Mouse (Mus musculus) kidney, adult 18-20 months (tissue): ENCODE measurements at regions not wholly inside any gene's neighbourhood (a gene's known extent, or its start where the extent isn't known, plus 50 kb on each side); places are given as distances from the start of the nearest gene placed in this dataset.
A peak's percentile ranks its signal among the peaks of the same experiment; 100 is the strongest.

Experiments
- DNase-seq: peaks from one replicate; pipeline ENCODE4 v3.0.0; 2021

DNA sequence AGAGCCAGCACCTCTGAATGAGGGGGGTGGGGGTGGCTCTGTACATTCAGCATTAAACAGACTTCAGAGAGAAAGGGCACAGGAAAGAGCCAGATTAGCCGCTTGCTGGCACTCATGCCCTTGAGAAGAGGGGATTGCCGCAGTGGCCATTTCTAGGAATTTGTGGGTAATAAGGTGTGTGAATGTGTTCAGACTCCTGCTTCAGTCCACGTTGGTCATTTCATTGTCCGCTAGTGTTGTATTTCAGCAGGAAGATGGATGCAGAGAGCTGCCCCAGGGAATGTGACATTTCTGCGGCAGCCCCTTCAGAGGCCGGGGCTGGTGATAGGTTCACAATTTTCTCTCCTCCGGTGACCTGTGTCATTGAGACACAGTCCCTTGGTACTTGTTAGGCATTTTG lies 247.1 kb upstream of the Kcnab2 start:
- no peak for DNase-seq

DNA sequence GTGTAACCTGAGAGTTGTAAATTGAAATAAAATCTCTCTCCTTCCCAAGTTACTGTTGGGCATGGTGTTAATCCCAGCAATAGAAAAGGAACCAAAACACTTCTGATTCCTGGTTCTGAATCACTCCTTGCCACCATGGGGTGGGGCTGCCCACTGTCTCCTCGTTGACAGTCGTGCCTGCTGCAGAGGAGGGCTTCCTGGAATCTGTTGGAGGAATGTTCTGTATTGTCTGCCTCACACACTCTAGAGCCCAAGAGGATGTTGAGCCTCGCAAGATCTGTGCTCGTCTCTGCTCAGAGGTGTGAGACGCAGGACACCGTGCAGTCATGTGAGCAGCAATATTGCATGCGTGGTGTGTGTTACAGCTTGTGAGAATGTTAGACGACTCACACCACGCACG lies 246.4 kb upstream of the Kcnab2 start:
- DNase-seq, result no peak

DNA sequence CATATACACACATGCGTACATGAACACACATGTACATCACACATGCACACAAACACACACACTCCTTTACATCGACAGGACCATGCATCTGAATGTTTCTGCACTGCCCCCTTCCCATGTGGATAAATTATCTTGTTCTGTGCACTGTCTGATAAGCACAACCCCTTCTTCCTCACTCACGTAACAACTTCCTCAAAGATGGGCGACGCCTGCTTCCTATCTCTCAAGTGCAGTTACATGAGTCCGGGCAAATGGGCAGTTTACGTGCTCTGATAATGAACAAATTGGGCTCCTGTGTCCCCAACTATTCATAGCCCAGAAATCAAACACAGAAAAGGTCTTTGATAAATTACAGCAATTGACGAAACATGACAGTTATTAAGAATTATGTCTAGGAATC lies 242.9 kb upstream of the Kcnab2 start:
- DNase-seq, result no peak

DNA sequence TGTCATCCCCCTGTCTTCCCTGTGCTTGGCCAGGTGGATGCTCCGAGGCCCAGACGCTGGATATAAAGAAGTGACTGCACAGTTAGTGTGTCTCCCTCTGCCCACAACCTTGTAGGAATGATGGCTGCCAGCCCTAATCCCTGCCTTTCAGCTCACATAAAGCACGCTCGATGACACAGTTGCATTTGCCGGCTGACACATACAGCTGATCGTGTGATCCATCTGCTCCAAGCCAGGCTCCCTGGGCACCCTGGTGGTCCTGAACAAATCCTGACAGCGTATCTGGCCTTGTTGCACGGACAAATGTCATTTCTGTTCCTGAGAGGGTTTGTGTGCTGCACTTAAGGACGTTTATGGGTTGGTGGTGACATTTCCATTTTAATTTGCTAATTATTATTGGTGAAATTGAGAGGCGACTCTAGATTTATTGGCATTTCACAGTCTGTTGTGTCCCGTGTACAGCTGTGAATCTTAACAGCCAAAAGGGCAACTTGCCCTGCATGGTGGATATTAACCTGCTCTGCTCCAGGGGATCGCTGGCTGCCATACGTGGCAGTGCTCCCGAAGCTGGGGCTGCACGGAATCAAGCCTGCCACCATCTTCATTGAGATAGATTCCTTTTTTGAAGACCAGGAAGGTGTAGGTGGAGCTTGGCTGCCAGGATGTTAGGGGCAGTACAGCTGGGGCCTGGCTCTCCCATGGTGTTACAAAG lies 241.9 kb upstream of the Kcnab2 start:
- DNase-seq, result no peak

DNA sequence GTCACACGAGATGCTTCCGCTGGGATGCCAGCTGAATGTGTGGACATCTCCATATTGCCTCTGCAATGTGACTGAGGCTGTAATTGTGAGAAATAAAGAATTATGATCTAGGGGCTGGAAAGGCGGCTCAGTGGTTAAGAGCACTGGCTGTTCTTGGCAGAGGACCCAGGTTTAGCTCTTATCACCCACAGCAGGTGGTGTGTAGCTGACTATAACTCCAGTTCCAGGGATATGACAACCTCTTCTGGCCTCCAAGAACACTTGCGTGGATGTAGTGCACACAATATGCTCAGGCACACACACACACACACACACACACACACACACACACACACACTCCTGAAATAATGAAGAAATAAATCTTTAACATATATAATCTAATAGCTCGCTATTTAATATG lies 232.7 kb upstream of the Kcnab2 start:
- DNase-seq, result no peak

DNA sequence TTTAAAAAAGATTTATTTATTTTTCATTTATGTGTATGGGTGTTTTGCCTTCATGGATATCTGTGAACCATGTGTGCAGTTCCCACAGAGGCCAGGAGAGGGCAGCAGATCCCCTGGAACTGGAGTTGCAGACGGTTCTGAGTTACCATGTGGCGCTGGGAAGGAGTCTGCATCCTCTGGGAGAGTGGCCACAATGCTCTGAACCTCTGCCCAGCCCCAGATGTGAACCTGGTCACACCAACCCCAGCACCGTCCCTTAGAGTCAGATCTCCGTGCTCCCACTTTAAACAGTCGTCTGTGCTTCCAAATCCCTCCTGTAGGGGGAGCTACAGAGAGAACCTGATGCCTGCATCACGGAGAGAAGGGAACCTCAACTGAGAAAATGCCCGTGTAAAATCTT lies 222.5 kb upstream of the Kcnab2 start:
- DNase-seq, result peak; percentile 9

DNA sequence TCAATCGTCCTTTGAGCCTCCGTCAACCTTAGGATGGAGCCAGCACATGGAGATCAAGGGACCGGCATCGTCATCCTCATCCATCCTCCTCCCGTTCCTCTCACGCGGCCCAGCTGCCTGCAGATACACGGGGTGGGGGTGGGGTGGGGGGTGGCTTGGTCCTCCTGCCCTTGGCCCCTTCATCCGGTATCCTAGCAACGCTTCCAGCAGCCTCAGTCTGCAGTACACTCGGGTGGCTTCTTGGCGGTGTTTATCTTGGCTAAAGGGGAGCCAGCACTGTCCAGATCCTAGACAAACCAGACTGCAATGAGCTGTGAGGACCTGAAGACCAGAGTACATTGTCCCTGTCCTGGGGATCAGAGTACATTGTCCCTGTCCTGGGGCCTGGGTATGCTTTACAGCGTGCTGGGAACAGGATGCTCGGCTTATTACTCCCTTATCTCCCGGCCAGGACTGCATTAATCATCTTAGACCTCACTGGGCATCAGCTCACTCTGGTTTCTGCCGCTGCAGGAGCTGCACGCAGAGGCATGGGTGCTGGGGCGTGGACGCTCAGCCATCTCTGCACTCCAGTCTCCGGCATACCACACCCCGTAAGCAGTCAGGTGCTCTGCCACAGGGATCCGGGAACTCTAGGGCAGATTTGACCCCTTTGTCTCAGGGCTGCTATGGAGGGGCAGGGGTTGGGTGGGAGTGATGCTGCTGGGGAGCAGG lies 219.7 kb upstream of the Kcnab2 start:
- no peak for DNase-seq

DNA sequence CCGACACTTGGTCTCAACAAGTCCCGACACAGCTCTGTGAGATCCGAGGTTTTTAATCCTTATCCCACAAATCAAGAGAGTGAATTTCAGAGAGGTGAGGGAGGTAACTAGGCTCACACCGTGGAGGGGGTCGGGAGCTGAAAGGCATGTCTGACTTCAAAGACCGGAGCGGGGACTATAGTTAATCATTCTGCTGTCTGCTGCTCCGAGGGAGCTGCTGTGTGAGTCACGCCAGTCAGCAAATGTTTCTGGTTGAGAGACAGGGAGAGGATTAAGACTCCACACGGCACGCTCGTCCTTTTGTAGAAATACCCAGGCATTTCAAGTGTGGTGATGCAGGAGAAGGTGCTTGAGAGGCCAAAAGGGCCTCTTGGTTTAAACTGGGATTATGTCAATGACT lies 214.1 kb upstream of the Kcnab2 start:
- no peak for DNase-seq

DNA sequence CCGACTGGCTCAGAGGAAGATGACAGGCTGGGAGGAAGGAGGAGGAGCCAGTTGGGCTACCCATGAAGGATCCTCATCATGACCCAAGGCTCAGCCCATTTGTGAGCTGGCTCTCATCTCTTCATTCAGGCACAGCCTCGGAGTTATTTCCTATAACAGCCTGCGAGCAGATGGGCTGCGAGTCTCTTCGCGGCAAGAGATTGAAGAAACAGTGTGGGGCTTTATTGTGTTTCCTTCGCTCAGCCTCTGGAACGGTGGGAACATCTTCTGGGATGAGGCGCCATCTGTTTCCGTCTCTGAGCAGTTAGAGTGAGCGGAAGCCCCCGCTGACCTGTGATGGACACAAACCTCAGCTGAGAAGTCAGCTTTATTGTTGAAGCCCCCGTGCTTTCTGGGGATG lies 213.6 kb upstream of the Kcnab2 start:
- no peak for DNase-seq

DNA sequence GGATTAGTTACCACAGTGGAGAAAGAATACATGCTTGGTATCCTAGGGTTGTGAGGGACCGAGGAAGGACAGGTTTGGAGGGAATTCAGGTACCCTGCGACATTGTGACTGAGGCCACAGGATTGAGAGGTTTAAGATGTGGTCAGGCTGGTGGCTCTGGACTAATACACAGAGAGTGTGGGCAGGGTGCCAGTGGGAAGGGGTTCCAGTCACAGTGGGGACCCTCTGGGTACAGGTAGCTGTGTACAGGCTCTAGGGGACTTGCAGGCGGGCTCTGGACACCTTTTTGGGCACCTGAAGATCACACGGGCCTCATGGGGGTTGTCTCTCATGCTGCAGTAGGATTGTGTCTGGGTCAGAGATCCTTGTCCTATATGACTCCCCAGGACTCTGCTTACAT lies 213.1 kb upstream of the Kcnab2 start:
- no peak for DNase-seq

DNA sequence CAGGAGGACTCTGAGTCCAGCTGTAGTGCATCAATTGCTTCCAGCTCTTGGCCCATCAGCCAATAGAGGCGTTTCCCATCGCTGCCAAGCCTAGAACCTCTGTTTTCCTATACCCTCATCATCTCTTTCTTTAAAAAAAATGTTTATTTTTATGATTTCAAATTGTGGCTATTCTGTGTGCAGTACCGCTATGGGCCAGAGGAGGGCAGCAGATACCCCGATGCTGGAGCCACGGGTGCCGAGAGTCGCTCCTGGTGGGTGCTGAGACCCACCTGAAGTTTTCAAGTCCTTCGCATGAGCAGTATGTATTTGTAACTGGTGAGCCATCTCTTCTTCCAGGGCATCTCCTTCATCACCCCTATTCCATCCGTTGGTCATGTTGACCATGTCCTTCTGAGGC lies 212.2 kb upstream of the Kcnab2 start:
- DNase-seq, result no peak

DNA sequence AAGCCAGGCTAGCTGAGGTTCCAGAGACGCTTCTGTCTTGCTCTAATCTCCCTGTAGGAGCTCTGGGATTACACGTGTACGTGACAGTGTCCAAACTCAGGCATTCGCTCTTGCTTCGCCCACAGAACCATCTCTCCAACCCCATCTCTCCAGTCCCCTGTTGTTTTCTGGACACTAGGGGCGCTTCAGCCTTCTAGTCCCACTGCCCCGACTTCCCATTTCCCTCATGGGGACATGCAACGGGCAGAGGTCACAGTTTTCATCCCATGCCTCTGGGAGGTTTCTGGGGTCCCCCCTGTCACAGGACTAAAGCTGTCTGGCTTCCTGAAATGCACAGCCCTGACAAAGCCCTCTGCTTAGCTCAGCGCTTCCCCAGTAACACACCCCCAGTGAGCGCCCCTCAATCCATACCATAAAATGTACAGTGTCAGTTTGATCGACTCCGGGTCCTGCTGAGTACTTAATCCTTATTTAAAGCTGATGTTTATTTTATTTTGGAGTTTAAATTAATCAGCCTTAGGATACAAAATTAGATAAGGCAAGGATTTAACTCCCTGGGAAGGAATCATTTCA lies 208.9 kb upstream of the Kcnab2 start:
- no peak for DNase-seq

DNA sequence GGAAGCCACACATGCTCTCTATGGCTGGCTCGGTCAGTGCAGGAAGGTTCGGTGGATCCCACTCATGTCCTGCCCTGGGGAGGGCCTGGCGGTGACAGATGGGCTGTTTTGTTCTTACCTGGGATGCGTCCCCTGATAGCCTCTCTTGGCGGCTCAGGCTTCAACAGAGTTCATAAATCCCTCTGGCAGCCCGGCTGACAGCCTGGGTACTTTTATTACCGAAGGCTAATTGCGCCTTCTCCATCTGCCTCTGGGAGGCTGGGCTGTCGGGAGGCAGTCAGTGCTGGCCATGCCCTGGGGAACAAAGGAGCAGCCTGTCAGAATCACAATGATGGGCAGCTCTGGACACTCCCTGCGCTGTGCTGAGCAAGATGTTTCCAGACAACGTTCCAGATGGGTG lies 196.5 kb upstream of the Kcnab2 start:
- no peak for DNase-seq

DNA sequence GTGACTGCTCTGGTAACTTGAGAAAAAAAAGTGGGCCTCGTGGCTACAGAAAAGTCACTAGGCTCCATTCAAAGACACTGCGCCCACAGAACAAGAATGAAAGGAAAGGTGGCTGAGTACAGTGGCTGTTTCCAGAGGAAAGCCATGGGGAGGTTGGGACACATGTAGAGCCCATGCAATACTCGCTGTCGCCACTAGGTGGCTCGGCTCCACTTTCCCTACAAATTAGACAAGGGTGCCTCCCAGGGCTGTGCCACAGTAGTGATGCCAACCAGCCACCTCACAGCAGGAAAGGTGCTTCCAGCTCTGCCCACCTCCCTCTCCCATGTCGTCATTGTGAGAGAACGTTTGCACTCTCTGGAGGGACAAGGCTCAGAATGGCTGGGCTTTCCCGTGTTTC lies 185.8 kb upstream of the Kcnab2 start:
- peak; percentile 32 for DNase-seq

DNA sequence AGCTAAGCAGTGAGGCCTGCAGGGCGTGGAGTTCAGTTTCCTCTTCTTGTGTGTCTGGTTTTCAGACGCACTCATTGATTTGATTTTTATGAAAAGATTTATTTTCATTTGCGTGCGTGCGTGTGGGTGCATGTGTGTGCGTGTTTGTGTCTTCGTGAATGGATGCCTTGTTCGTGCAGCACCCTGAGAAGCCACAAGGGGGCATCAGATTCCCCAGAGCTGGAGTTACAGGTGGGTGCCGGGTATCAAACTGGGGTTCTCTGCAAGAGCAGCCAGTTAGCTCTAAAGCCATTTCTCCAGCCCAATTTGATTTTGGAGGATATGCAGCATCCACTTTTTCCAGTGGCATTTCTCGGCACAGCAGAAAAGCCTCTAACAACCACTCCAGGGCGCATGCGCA lies 185.4 kb upstream of the Kcnab2 start:
- DNase-seq, result no peak

DNA sequence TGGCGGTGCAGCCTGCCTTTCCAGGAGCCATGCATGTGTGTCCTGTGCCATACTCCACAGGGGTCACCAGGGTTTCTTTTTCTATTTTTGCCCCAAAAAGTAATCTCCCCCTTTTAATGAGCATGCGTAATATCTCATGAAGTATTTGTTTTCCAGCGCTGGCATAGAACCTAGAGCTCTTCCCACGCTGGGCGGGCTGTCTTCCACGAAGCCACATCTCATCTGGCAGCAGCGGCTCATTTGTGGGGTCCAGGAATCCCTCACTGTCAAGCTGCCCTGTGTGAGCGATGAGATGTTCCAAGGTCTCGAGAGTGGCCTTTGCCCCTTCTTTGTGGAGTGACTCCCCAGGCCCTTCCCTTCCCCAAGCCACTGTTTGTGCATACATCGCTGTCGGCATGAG lies 184.8 kb upstream of the Kcnab2 start:
- DNase-seq, result no peak

DNA sequence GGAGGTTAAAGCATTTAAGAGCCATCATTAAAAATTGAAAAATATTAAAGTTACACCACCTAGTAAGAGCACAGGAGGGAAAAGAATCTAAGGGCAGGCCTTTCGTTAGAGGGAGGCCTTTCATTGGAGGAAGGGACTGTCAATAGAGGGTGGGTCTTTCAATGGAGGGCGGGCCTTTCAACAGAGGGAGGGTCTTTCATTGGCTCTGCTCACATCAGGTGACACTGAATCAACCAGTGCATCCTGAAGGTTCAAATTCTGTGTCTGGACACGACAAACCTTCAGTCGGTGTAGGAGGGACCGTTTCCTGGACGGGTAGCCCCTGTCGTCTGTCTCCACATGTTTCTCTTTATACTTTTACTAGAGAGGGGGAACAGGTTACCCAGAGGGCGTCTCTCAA lies 172.5 kb upstream of the Kcnab2 start:
- no peak for DNase-seq

DNA sequence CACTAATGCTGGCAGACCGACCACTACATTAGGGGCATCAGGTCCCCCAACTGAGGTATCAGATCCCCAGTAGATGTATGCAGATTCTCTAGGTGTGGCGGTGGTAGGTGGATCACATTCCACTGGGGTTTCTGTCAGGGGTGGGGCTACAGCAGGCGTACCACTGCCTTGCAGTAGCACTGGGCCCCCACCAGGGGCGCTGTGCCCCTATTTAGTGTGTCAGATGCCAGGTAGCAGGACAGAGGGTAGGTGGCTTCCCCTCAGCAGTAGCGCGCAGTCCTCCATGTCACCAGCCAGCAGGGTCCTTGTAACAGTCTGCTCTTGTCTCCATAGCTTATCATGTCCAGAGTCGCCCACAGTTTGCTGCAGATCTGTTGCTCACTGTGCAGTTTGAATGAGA lies 169.9 kb upstream of the Kcnab2 start:
- DNase-seq, result peak; percentile 26

DNA sequence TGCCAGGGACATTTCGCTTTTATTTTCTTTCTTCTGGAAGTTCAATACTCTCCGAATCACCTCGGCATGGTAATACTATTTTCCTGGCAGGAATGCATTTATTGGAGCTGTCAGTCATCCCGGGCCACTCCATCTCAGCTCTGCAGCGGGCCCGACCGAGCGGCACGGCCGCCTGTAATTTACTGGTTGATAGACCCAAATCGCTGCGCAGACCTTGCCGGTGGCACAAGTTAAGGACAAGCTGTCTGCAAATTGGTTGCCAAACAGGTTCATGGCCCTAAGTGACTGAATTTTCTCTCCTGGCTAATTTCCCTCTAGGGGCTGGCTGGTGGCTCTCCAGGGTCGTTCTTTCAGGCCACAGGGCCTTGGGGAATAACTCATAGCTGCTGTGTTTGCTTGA lies 169.4 kb upstream of the Kcnab2 start:
- DNase-seq, result no peak

DNA sequence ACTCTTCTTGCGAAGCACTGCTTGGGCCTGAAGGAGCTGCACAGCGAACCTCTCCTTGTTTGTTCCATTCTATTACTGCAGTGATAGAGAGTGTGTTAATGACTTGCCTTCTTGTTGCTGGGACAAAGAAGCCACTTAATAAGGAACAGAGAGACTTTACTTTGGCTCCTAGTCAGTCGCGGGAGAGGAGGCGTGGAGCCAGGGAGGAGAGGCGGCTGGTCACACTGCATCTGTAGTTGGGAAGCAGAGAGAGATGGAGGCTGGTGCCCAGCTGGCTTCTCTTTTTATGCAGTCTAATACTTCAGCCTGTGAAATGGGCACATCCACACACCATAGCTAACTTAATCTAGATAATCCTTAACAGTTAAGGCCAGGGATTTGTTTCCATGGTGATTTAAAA lies 159.4 kb upstream of the Kcnab2 start:
- DNase-seq, result no peak

DNA sequence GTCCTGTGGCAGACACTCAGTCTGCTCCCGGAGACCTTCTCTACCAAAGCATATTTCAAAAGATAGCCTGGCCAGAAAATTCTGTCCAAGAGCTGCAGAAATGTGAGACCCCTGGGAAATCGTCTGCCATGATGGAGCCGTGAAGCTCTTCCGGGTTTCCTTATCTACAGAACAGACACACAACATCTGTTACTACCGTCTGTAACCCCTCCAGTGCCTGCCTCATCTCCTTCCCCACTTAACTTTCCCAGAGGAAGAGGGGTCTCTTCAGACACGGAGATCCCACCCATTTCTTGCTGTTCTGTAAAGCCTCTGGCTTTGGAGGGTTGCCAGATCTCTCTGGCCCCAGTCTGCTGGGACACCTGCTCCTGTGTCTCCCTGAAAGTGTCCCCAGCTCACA lies 156.2 kb upstream of the Kcnab2 start:
- DNase-seq, result no peak

DNA sequence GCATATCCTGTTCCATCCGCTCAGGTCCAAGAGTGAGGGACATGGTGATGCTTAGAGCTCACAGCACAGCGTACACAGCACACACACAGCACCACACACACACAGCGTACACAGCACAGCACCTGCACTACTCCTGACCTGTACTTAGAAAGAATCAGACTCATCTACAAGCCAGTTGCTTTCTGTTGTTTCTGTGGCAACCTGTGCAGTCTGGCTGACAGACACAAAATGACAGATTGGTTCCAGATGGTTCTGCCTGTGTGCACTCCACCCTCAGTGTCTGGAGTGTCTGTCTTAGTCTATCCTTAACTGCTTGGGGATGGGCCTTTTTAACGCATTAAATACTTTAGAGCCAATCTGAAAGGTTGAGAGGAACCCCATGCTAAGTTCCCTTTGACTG lies 150.4 kb upstream of the Kcnab2 start:
- DNase-seq, result no peak

DNA sequence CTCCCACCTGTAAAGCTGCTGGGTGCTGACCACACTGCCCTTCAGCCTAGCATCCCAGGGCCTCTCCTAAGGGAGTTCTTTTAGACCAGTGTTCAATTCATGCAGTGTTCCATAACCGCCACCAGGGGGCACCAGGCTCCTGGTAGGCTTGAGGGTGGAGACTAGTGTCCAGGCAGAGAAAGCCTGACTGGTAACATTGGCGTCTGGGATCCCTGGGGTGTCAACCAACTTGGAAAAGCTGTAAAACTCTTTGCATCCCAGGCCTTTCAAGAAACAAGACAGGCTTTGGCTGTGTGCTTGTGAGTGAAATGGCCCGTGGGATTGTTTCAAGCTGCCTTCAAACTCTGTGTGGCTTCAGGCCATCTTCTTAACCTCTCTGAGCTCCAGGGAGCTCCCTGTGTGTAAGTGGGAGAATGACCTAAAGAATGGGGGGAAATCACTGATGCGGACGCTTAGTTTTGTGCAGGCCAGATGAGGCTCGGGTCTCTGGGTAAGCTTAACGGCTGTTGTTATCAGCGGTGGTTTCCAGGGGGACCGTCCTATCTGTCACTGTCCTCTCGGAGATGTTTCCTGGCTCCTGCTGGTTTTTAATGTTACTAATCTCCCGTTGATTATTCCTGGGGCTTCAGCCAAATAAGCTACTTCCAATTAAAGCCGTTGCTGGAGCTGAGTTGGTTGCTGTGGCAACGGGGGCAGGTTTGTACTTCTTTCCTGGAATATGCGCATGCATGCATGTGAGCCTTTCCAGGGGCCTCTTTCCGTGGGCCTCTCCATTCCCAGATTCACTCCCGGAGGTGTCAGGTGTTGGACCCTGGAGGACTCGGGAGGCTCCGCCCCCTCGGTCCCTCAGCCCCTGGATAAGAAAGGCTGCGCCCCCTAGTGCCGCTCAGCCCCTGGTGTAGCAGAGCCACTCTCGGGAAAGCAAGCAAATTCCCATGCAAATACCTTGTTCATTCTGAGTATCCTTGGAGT lies 147.6 kb upstream of the Kcnab2 start:
- DNase-seq, result peak; percentile 25
